Mouse (Mus musculus): Measurements from ENCODE around the gene Tmem222. TPM values are rescaled to one million over a fixed set of nuclear protein-coding genes. Genes with fewer than 3 reads are reported as not detected.
A peak's percentile ranks its signal among the peaks of the same experiment; 100 is the strongest.

The Tmem222 gene
- polyA plus RNA-seq (2011; ENCODE audit: insufficient read length, low read depth, missing spikeins): 37.8 and 47.7 TPM in 2 replicates

DNA sequence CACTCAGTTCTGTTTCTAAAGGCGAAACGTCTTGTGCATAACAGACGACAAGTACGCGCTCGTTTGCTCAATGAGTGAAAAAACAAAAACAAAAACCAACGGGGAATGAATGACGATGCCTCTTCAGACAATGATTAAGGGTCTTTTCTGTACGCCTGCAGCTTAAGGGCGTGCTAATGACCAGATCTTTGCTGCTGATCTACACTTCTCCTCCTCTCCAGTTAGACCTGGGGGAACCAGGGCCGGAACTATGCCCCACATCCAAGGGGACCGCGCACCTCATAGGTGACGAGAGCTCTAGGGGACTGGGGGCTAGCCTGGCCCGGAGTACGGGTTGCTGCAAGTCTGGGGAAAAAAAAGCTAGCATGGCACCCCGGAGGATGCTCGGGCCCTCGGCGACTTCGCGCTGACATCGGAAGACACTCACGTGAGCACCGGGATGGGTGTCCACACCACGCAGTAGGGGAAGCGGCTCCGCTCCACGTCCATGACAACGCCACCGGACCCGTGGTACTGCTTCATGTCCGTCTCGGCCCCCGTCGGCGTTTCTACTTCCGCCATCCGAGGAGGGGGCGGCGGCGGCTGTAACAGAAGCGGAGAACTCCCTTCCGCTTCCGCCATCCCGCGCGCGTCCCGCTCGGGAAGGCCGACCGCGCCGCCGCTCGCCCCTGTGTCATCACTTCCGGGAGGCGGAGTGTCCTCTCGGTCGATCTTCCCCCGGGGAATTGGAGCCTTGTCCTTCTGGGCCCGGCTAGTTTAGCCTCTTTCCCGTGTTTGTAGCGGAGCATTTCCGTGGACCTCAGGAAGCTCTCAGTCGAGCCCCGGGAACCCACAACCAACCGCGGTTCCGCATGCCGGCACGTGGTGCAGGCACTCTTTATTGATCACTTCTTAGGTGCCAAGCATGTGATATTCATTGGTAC lies at the start of gene Tmem222:
TSS of gene Tmem222 (minus strand) at position 689 of the 923 bp plus-strand sequence.
- peak within 1 kb of the TSS; percentile 68 for H3K27ac ChIP-seq (ENCODE audit: insufficient read depth, low read length)
- H3K4me1 ChIP-seq (ENCODE audit: control insufficient read depth, insufficient read depth, low read length): peaks cover 2% of the 10 kb centered on the region; the same call in 1 of the 2 replicates
- TF ChIP-seq CTCF (IDR thresholded peaks at IDR 0.05; ENCODE audit: borderline replicate concordance, insufficient read depth, low read length): no peak
- peak; percentile 59 for TF ChIP-seq POLR2A (IDR thresholded peaks at IDR 0.05; ENCODE audit: low read depth, low read length)
- peak within 1 kb of the TSS; percentile 88 for H3K4me3 ChIP-seq (ENCODE audit: insufficient read depth, low read length)

DNA sequence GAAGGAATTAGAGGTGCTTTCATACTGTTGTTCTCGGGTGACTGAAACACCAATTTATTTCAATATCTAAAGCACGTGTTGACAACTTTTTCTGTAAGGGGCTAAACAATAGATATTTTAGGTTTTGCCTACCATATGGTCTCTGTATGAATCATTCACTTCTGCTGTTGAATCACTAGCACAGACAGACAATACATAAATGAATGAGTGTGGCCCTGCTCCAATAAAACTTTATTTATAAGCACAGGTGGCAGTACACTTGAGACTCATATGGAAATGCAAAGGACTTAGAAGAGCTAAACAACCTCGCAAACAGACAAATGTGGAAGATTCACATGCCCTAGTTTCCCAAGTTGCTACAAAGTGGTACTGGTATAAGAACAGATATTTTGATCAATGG lies 42.1 kb upstream of the Tmem222 start:
- H3K4me3 ChIP-seq (ENCODE audit: insufficient read depth, low read length): no peak overlapping the region
- no peaks in the 10 kb centered on the region for H3K4me1 ChIP-seq (ENCODE audit: control insufficient read depth, insufficient read depth, low read length)
- TF ChIP-seq POLR2A (IDR thresholded peaks at IDR 0.05; ENCODE audit: low read depth, low read length) (no peak), CTCF (IDR thresholded peaks at IDR 0.05; ENCODE audit: borderline replicate concordance, insufficient read depth, low read length) (no peak)
- no peak overlapping the region for H3K27ac ChIP-seq (ENCODE audit: insufficient read depth, low read length)

GRCm38 (mm10) chr4:133315991-133316390 lies 38.4 kb upstream of the Tmem222 start:
- Histone ChIP-seq H3K27ac (ENCODE audit: insufficient read depth, low read length) (no peak overlapping the region), H3K4me3 (ENCODE audit: insufficient read depth, low read length) (no peak overlapping the region), H3K4me1 (ENCODE audit: control insufficient read depth, insufficient read depth, low read length) (no peaks in the 10 kb centered on the region)
- no peak for TF ChIP-seq CTCF (IDR thresholded peaks at IDR 0.05; ENCODE audit: borderline replicate concordance, insufficient read depth, low read length)
- TF ChIP-seq POLR2A (IDR thresholded peaks at IDR 0.05; ENCODE audit: low read depth, low read length): no peak

DNA sequence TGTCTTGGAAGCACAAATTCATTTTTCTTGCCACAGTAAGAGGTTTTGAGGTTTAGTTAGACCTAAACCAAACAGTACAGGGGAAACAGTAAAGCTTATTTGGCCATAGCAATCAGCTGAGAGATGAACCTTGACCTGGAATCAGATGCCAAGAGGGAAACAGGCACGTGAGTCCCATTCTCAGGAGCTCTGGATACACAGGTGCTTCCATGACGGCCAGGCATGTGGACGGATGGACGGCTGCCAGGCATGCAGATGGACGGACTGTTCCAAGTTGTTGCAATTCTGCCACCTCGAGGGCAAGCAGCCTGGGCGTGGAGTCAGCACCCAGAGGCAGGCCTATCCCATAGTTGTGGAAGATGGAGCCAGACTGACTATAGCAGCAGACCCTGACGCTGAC lies 37.3 kb upstream of the Tmem222 start:
- TF ChIP-seq POLR2A (IDR thresholded peaks at IDR 0.05; ENCODE audit: low read depth, low read length): no peak
- no peak overlapping the region for H3K27ac ChIP-seq (ENCODE audit: insufficient read depth, low read length)
- H3K4me1 ChIP-seq (ENCODE audit: control insufficient read depth, insufficient read depth, low read length): no peaks in the 10 kb centered on the region
- H3K4me3 ChIP-seq (ENCODE audit: insufficient read depth, low read length): no peak overlapping the region

DNA sequence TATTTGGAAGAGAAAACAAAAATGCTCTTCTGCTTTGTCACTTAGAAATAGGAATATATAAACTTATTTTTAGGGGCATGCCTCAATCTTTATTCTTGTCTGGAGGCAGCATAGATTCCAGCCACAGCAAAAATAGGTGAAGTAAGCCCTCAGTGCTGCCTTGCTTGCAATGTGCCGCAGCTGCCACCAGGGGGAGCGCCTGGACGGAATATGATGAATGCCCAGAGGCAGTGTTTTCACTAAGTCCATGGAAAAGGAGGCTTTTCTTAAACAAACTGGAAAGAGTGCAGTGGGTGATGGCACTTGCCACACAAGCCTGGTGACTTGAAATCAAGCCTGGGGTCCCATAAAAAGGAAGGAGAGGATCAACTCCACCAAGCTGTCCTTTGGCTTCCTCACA lies 32.4 kb upstream of the Tmem222 start:
- Histone ChIP-seq H3K4me1 (ENCODE audit: control insufficient read depth, insufficient read depth, low read length) (no peaks in the 10 kb centered on the region), H3K4me3 (ENCODE audit: insufficient read depth, low read length) (no peak overlapping the region), H3K27ac (ENCODE audit: insufficient read depth, low read length) (no peak overlapping the region)
- TF ChIP-seq CTCF (IDR thresholded peaks at IDR 0.05; ENCODE audit: borderline replicate concordance, insufficient read depth, low read length) (peak; percentile 94), POLR2A (IDR thresholded peaks at IDR 0.05; ENCODE audit: low read depth, low read length) (no peak)

- no peak overlapping the region for H3K27ac ChIP-seq (ENCODE audit: insufficient read depth, low read length)
- H3K4me1 ChIP-seq (ENCODE audit: control insufficient read depth, insufficient read depth, low read length): no peaks in the 10 kb centered on the region
- TF ChIP-seq POLR2A (IDR thresholded peaks at IDR 0.05; ENCODE audit: low read depth, low read length) (no peak), CTCF (IDR thresholded peaks at IDR 0.05; ENCODE audit: borderline replicate concordance, insufficient read depth, low read length) (peak; percentile 69)
- no peak overlapping the region for H3K4me3 ChIP-seq (ENCODE audit: insufficient read depth, low read length)
These were observed 29.7 kb upstream of the Tmem222 start for GRCm38 (mm10) chr4:133307331-133307730.

- TF ChIP-seq CTCF (IDR thresholded peaks at IDR 0.05; ENCODE audit: borderline replicate concordance, insufficient read depth, low read length) (no peak), POLR2A (IDR thresholded peaks at IDR 0.05; ENCODE audit: low read depth, low read length) (no peak)
- H3K4me1 ChIP-seq (ENCODE audit: control insufficient read depth, insufficient read depth, low read length): no peaks in the 10 kb centered on the region
- no peak overlapping the region for H3K27ac ChIP-seq (ENCODE audit: insufficient read depth, low read length)
- no peak overlapping the region for H3K4me3 ChIP-seq (ENCODE audit: insufficient read depth, low read length)
These were observed 28.2 kb upstream of the Tmem222 start for GRCm38 (mm10) chr4:133305825-133306224.

DNA sequence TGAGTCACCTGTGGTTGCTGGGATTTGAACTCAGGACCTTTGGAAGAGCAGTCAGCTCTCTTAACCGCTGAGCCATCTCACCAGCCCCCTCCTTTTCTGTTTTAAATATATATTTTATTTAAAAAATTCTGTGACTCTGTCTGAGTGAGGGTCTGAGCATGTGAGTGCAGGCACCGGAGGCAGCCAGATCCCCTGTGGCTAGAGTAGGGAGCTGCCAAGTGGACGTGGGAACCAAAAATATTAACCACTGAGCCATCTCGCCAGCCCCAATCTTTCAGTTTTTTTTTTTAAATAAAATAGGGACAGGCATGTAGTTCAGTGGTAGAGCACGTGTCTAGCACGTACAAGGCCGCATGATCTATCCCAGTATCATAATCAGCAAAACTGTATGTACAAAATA lies 27.2 kb upstream of the Tmem222 start:
- TF ChIP-seq POLR2A (IDR thresholded peaks at IDR 0.05; ENCODE audit: low read depth, low read length): no peak
- H3K4me3 ChIP-seq (ENCODE audit: insufficient read depth, low read length): no peak overlapping the region
- H3K4me1 ChIP-seq (ENCODE audit: control insufficient read depth, insufficient read depth, low read length): no peaks in the 10 kb centered on the region
- H3K27ac ChIP-seq (ENCODE audit: insufficient read depth, low read length): no peak overlapping the region

- no peak overlapping the region for H3K4me3 ChIP-seq (ENCODE audit: insufficient read depth, low read length)
- no peak overlapping the region for H3K27ac ChIP-seq (ENCODE audit: insufficient read depth, low read length)
- no peak for TF ChIP-seq POLR2A (IDR thresholded peaks at IDR 0.05; ENCODE audit: low read depth, low read length)
- no peak for TF ChIP-seq CTCF (IDR thresholded peaks at IDR 0.05; ENCODE audit: borderline replicate concordance, insufficient read depth, low read length)
- H3K4me1 ChIP-seq (ENCODE audit: control insufficient read depth, insufficient read depth, low read length): no peaks in the 10 kb centered on the region
These were observed 25.1 kb upstream of the Tmem222 start for GRCm38 (mm10) chr4:133302668-133303067.

GRCm38 (mm10) chr4:133301802-133302201 lies 24.2 kb upstream of the Tmem222 start:
- no peak overlapping the region for H3K4me3 ChIP-seq (ENCODE audit: insufficient read depth, low read length)
- H3K4me1 ChIP-seq (ENCODE audit: control insufficient read depth, insufficient read depth, low read length): no peaks in the 10 kb centered on the region
- H3K27ac ChIP-seq (ENCODE audit: insufficient read depth, low read length): no peak overlapping the region
- TF ChIP-seq POLR2A (IDR thresholded peaks at IDR 0.05; ENCODE audit: low read depth, low read length): no peak
- peak; percentile 72; the same call in 1 of the 2 replicates for TF ChIP-seq CTCF (IDR thresholded peaks at IDR 0.05; ENCODE audit: borderline replicate concordance, insufficient read depth, low read length)
